Mouse (Mus musculus) lung, postnatal 4 days (tissue): ENCODE measurements at regions not wholly inside any gene's neighbourhood (a gene's known extent, or its start where the extent isn't known, plus 50 kb on each side); places are given as distances from the start of the nearest gene placed in this dataset.
"Not testable (repeated sequence)": the region's sequence is repeated elsewhere in the genome, so short reads cannot be mapped to it uniquely, and the experiment has no call there.

Experiments used
- DNase-seq, 2 experiments: peaks; one replicate each; pipeline ENCODE4 v3.0.0; 2021

- DNase-seq: peak; percentile 51 to 72
Measured at GRCm38 (mm10) chr10:95773425-95773980, 69.2 kb downstream of the Gm33543 start.

GRCm38 (mm10) chr10:95772811-95773424 lies 69.8 kb downstream of the Gm33543 start:
- DNase-seq: no peak

- no peak for DNase-seq
Measured at GRCm38 (mm10) chr10:95768974-95769373, 73.8 kb downstream of the Gm33543 start.

- no peak for DNase-seq
Measured at GRCm38 (mm10) chr10:95767526-95768161, 75.1 kb downstream of the Gm33543 start.

- peak in 1 of 2 experiments; percentile 29 for DNase-seq
Measured at GRCm38 (mm10) chr10:95764129-95764528, 78.6 kb downstream of the Gm33543 start.

GRCm38 (mm10) chr10:95762632-95763031 lies 80.1 kb downstream of the Gm33543 start:
- peak in 1 of 2 experiments; percentile 28 for DNase-seq

GRCm38 (mm10) chr10:95761969-95762368 lies 80.8 kb downstream of the Gm33543 start:
- no peak for DNase-seq

GRCm38 (mm10) chr10:95760121-95760870 lies 82.4 kb downstream of the Gm33543 start:
- DNase-seq: no peak

- DNase-seq: no peak
Measured at GRCm38 (mm10) chr10:95758181-95758580, 84.5 kb downstream of the Gm33543 start.

GRCm38 (mm10) chr10:95755429-95755828 lies 82.2 kb upstream of the Anapc15-ps start:
- DNase-seq: no peak

- DNase-seq: no peak
Measured at GRCm38 (mm10) chr10:95753396-95753905, 80.2 kb upstream of the Anapc15-ps start.

- DNase-seq: no peak
Measured at GRCm38 (mm10) chr10:95748360-95748759, 75.1 kb upstream of the Anapc15-ps start.

GRCm38 (mm10) chr10:95747939-95748338 lies 74.7 kb upstream of the Anapc15-ps start:
- DNase-seq: no peak

- no peak for DNase-seq
Measured at GRCm38 (mm10) chr10:95745834-95746620, 72.8 kb upstream of the Anapc15-ps start.

- no peak for DNase-seq
Measured at GRCm38 (mm10) chr10:95745254-95745653, 72.0 kb upstream of the Anapc15-ps start.

GRCm38 (mm10) chr10:95743627-95744026 lies 70.4 kb upstream of the Anapc15-ps start:
- DNase-seq: no peak

GRCm38 (mm10) chr10:95739421-95739820 lies 66.2 kb upstream of the Anapc15-ps start:
- DNase-seq: no peak

- DNase-seq: not testable (repeated sequence)
Measured at GRCm38 (mm10) chr10:95736743-95737142, 63.5 kb upstream of the Anapc15-ps start.

GRCm38 (mm10) chr10:95731001-95731400 lies 57.8 kb upstream of the Anapc15-ps start:
- no peak for DNase-seq

GRCm38 (mm10) chr10:95729890-95730289 lies 56.6 kb upstream of the Anapc15-ps start:
- DNase-seq: no peak

GRCm38 (mm10) chr10:95725910-95726309 lies 52.7 kb upstream of the Anapc15-ps start:
- DNase-seq: peak; percentile 38 to 56

- no peak for DNase-seq
Measured at GRCm38 (mm10) chr10:95725349-95725748, 52.1 kb upstream of the Anapc15-ps start.
